In genomic region chr4:124570977-124571376, GRCm38 (mm10) we compare ENCODE assay signal across 10 mouse cellular contexts. TPM values are rescaled to one million over a fixed set of nuclear protein-coding genes. Genes with fewer than 3 reads are reported as not detected.
A peak's percentile ranks its signal among the peaks of the same experiment; 100 is the strongest.
DNase-seq lines count a peak whose midpoint lies in the region; ATAC-seq and TF ChIP-seq lines count a peak whose summit lies in the region.
"Had no signal": no experiment of that assay in that cellular context is flagged by ENCODE, and none has a peak within 500 bp of the region (broad histone marks: within the 10 kb centered on the region; RNA-seq: fewer than 3 reads in every experiment).

No protein-coding gene starts in this region.

- H3K9me3 ChIP-seq in midbrain, embryonic 14.5 days (ENCODE audit: control insufficient read depth, low read length) = no peaks in the 10 kb centered on the region
- no peaks in the 10 kb centered on the region for H3K9me3 ChIP-seq in midbrain, embryonic 16.5 days (replicated peaks; ENCODE audit: control insufficient read depth, low read length, poor library complexity, severe bottlenecking)
- no peaks in the 10 kb centered on the region for H3K9me3 ChIP-seq in stomach, postnatal 0 days (ENCODE audit: control insufficient read depth, low read length)
- H3K9me3 ChIP-seq: midbrain, embryonic 12.5 days had no signal

- ATAC-seq in midbrain, embryonic 14.5 days (ENCODE audit: low FRiP score, low TSS enrichment) = no peak
- ATAC-seq in midbrain, embryonic 16.5 days = no peak
- peak; percentile 86 for ATAC-seq in stomach, postnatal 0 days (ENCODE audit: low FRiP score, low TSS enrichment)

- H3K4me3 ChIP-seq in midbrain, embryonic 14.5 days (replicated peaks; ENCODE audit: low read depth, low read length) = no peak overlapping the region
- H3K4me3 ChIP-seq in midbrain, embryonic 16.5 days (ENCODE audit: low read depth, low read length) = no peak overlapping the region
- no peak overlapping the region for H3K4me3 ChIP-seq in stomach, postnatal 0 days (ENCODE audit: low read depth, low read length)
- H3K4me3 ChIP-seq: erythroblast, embryonic 14.5 days; midbrain, embryonic 12.5 days had no signal

- TF ChIP-seq CTCF in stomach, postnatal 0 days (IDR thresholded peaks at IDR 0.05; ENCODE audit: low read depth) = no peak

- no peak for TF ChIP-seq EP300 in stomach, postnatal 0 days (optimal IDR thresholded peaks at IDR 0.05)

- 76% methylated on average over 9 of the region's 9 CpGs for WGBS in midbrain, embryonic 14.5 days
- 73% methylated on average over 9 of the region's 9 CpGs for WGBS in midbrain, embryonic 16.5 days
- 39% methylated on average over 9 of the region's 9 CpGs for WGBS in stomach, postnatal 0 days

- peaks cover 16% of the 10 kb centered on the region for H3K27me3 ChIP-seq in midbrain, embryonic 14.5 days (ENCODE audit: control insufficient read depth, insufficient read depth, low read length)
- H3K27me3 ChIP-seq in midbrain, embryonic 16.5 days (ENCODE audit: control insufficient read depth, insufficient read depth, low read depth, low read length) = peaks cover 13% of the 10 kb centered on the region
- peaks cover 15% of the 10 kb centered on the region for H3K27me3 ChIP-seq in stomach, postnatal 0 days (ENCODE audit: control insufficient read depth, insufficient read depth, low read length)

- intact Hi-C loops in gastrocnemius, postnatal 36 days (cut with DNase I) = no loop called here

- H3K4me2 ChIP-seq in midbrain, embryonic 14.5 days (ENCODE audit: low read length) = no peak overlapping the region
- no peak overlapping the region for H3K4me2 ChIP-seq in midbrain, embryonic 16.5 days (ENCODE audit: low read length)
- no peak overlapping the region for H3K4me2 ChIP-seq in stomach, postnatal 0 days (replicated peaks; ENCODE audit: low read depth)
- H3K4me2 ChIP-seq: midbrain, embryonic 12.5 days had no signal

- no peak overlapping the region for H3K27ac ChIP-seq in midbrain, embryonic 14.5 days (replicated peaks; ENCODE audit: low read depth, low read length)
- H3K27ac ChIP-seq in midbrain, embryonic 16.5 days (ENCODE audit: low read length) = no peak overlapping the region
- no peak overlapping the region for H3K27ac ChIP-seq in stomach, postnatal 0 days (replicated peaks)
- H3K27ac ChIP-seq: midbrain, embryonic 12.5 days had no signal

- H3K36me3 ChIP-seq in midbrain, embryonic 14.5 days (ENCODE audit: control insufficient read depth, insufficient read depth, low read length) = no peaks in the 10 kb centered on the region
- H3K36me3 ChIP-seq in midbrain, embryonic 16.5 days (ENCODE audit: control insufficient read depth, insufficient read depth, low read length) = no peaks in the 10 kb centered on the region
- no peaks in the 10 kb centered on the region for H3K36me3 ChIP-seq in stomach, postnatal 0 days (ENCODE audit: control insufficient read depth, insufficient read depth, low read length)
- H3K36me3 ChIP-seq: midbrain, embryonic 12.5 days had no signal

- DNase-seq in midbrain, embryonic 14.5 days = peak; percentile 26
- peak; percentile 77 to 80 for DNase-seq in gastrocnemius, postnatal 36 days
- peak; percentile 54 for DNase-seq in kidney, postnatal 14 days
- peak; percentile 61 for DNase-seq in stomach, postnatal 0 days (ENCODE audit: low spot score)
- no peak for DNase-seq in spleen, postnatal 4 days (ENCODE audit: low spot score in 2 of 2)
- no peak for DNase-seq in layer of hippocampus, adult 18-20 months (ENCODE audit: low spot score in 2 of 2)
- no peak for DNase-seq in layer of hippocampus, postnatal 14 days (ENCODE audit: low spot score in 2 of 2)

- H3K9ac ChIP-seq in midbrain, embryonic 14.5 days (replicated peaks; ENCODE audit: low read length) = no peak overlapping the region
- H3K9ac ChIP-seq in midbrain, embryonic 16.5 days (ENCODE audit: low read depth, low read length) = no peak overlapping the region
- H3K9ac ChIP-seq in stomach, postnatal 0 days (ENCODE audit: low read length) = no peak overlapping the region
- H3K9ac ChIP-seq: midbrain, embryonic 12.5 days had no signal

- H3K4me1 ChIP-seq in midbrain, embryonic 14.5 days (ENCODE audit: control insufficient read depth, insufficient read depth, low read length) = peaks cover 20% of the 10 kb centered on the region
- H3K4me1 ChIP-seq in midbrain, embryonic 16.5 days (ENCODE audit: control insufficient read depth, insufficient read depth, low read length) = peaks cover 12% of the 10 kb centered on the region; the same call in 1 of the 2 replicates
- H3K4me1 ChIP-seq in stomach, postnatal 0 days (replicated peaks; ENCODE audit: control insufficient read depth, insufficient read depth) = no peaks in the 10 kb centered on the region

RNA-seq across cellular contexts. Expression of gene 3100002H09Rik, which starts 39.6 kb away (rescaled TPM):
- polyA plus RNA-seq in midbrain, embryonic 14.5 days (2014; fragmentation: Nextera tagmentation; extraction: Ambion mirVana) = 0.61 and 0.84 TPM in 2 replicates
- polyA plus RNA-seq in midbrain, embryonic 16.5 days (2015; fragmentation: Nextera tagmentation; extraction: Ambion mirVana) = 1.1 and 1.5 TPM in 2 replicates
- total RNA-seq in gastrocnemius, postnatal 36 days (2021) = not detected
- not detected in 2 replicates for polyA plus RNA-seq in stomach, postnatal 0 days (2015; fragmentation: Nextera tagmentation; extraction: Ambion mirVana)
- 1 to 10 TPM in 1 of 2 experiments, under 1 TPM in 1; 0.66 to 1.3 TPM for total RNA-seq in layer of hippocampus, adult 18-20 months (2021)
- under 1 TPM; 0.45 to 0.92 TPM for total RNA-seq in layer of hippocampus, postnatal 14 days (2021)
- polyA plus RNA-seq: erythroblast, embryonic 14.5 days had no signal

Comparison
In these comparisons a context has a peak if more than half of its experiments do, and no peak if none do; other contexts are left out.
1. DNase-seq: peak in midbrain, embryonic 14.5 days (single experiment), gastrocnemius, postnatal 36 days (2 of 2), kidney, postnatal 14 days (single experiment) and stomach, postnatal 0 days (single experiment); none in spleen, postnatal 4 days (0 of 2), layer of hippocampus, adult 18-20 months (0 of 2) and layer of hippocampus, postnatal 14 days (0 of 2).